Mouse (Mus musculus): ENCODE results near the gene Itpkb. TPM values are rescaled to one million over a fixed set of nuclear protein-coding genes. Genes with fewer than 3 reads are reported as not detected.

Itpkb gene
- polyA plus RNA-seq, 1 experiment, result 0.03 TPM

DNA sequence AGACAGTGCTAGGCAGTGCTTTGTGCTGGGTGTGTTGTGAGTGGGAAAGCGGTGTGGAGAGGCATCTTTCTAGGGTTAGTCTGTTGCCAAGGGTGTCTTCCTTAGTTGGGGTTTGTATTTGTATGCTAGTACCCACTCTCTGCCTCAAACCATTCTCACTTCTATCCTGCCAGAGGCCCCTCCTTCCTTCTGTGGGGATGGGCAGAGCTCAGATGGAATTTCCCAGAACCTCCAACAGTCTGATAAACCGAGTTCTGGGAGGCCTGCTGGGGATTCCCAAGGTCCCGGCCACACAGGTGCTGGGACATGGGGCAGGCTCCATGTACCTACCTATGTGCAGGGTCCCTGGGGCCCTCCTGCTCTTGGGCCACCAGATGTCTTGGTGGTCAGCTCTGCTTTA is 93.6 kb downstream of the Itpkb start:
- Histone ChIP-seq H3K4me1 (ENCODE audit: control insufficient read depth) (no peaks in the 10 kb centered on the region), H3K9me3 (ENCODE audit: control insufficient read depth, low read length) (no peaks in the 10 kb centered on the region), H3K36me3 (ENCODE audit: control insufficient read depth) (no peaks in the 10 kb centered on the region), H3K4me3 (replicated peaks) (no peak overlapping the region), H3K27me3 (ENCODE audit: control insufficient read depth) (no peaks in the 10 kb centered on the region)
- TF ChIP-seq TAL1 (IDR thresholded peaks at IDR 0.05; ENCODE audit: low read length), result no peak
- TF ChIP-seq GATA1 (IDR thresholded peaks at IDR 0.05; ENCODE audit: low read length), result no peak

DNA sequence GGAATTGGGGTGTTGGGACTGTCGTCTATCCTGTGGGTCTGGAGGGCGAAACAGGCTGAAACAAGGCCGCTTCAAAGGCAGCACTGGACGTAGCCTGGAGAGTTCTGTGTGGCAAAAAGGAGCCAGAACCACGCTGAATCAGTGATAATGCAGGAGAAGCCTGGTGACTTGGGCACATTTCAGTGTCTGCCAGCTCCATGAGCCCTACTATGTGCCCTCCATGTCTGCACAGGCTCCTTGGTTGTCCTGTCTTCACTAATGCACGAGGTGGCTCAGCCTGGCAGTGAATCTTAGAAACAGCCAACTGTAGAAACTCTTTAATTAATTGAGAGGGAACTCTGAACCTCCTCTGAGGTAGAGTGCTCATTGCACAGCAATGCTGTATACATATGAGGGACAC is 96.1 kb downstream of the Itpkb start:
- peaks cover 8% of the 10 kb centered on the region for H3K27me3 ChIP-seq (ENCODE audit: control insufficient read depth)
- TF ChIP-seq TAL1 (IDR thresholded peaks at IDR 0.05; ENCODE audit: low read length), result no peak
- TF ChIP-seq GATA1 (IDR thresholded peaks at IDR 0.05; ENCODE audit: low read length), result no peak
- no peaks in the 10 kb centered on the region for H3K36me3 ChIP-seq (ENCODE audit: control insufficient read depth)
- no peak overlapping the region for H3K4me3 ChIP-seq (replicated peaks)
- no peaks in the 10 kb centered on the region for H3K9me3 ChIP-seq (ENCODE audit: control insufficient read depth, low read length)
- H3K4me1 ChIP-seq (ENCODE audit: control insufficient read depth), result no peaks in the 10 kb centered on the region

DNA sequence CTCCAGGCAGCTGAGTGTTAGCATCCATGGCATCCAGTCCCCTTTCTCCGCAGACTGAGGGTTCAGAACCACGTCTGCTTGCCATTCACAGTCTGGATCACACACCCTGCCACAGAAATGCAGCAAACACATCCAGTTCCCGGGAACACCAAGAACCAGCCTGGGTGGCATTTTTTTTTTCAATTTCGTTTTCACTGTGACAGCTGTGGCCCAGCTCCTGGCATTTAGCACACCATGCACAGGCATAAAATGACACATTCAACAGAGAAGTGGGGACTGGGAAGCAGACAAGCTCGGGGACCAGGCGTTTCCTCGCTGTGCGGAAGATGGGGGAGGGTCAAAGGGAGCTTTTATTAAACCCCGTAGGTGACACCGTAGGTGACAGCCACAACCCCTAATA is 97.4 kb downstream of the Itpkb start:
- Histone ChIP-seq H3K36me3 (ENCODE audit: control insufficient read depth) (no peaks in the 10 kb centered on the region), H3K27me3 (ENCODE audit: control insufficient read depth) (peaks cover 19% of the 10 kb centered on the region), H3K9me3 (ENCODE audit: control insufficient read depth, low read length) (no peaks in the 10 kb centered on the region), H3K4me1 (ENCODE audit: control insufficient read depth) (no peaks in the 10 kb centered on the region), H3K4me3 (replicated peaks) (no peak overlapping the region)
- TF ChIP-seq GATA1 (IDR thresholded peaks at IDR 0.05; ENCODE audit: low read length), result no peak
- no peak for TF ChIP-seq TAL1 (IDR thresholded peaks at IDR 0.05; ENCODE audit: low read length)

DNA sequence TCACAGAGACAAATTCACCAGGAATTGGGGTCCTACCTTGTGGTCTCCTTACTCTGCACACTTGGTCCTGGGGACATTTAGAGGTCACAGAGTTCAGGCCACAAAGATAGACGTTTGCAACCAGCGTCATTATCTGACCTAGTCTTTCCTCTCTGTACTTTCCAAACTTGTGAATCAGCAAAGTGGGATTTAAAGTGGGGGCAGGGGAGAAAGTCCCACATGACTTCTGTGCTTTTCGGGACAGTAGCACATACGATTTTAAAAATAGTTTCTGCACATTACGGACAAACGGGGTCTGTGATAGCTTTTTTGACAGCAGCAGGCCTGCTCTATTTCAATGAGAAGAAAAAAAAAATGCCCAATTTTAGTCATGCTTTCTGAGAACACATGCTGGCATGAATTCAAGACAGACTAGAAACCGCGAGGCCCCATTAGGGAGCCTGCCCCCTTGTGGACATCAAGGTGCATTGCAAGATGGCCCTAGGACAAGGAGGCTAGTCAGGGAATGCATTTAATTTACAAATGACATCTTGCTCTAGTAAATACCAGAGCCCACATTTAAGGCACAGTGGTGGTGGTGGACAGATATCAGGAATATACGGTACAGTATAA is 97.9 kb downstream of the Itpkb start:
- no peaks in the 10 kb centered on the region for H3K36me3 ChIP-seq (ENCODE audit: control insufficient read depth)
- H3K4me1 ChIP-seq (ENCODE audit: control insufficient read depth), result no peaks in the 10 kb centered on the region
- no peaks in the 10 kb centered on the region for H3K9me3 ChIP-seq (ENCODE audit: control insufficient read depth, low read length)
- no peak overlapping the region for H3K4me3 ChIP-seq (replicated peaks)
- TF ChIP-seq TAL1 (IDR thresholded peaks at IDR 0.05; ENCODE audit: low read length), result no peak
- no peak for TF ChIP-seq GATA1 (IDR thresholded peaks at IDR 0.05; ENCODE audit: low read length)
- peaks cover 23% of the 10 kb centered on the region for H3K27me3 ChIP-seq (ENCODE audit: control insufficient read depth)

DNA sequence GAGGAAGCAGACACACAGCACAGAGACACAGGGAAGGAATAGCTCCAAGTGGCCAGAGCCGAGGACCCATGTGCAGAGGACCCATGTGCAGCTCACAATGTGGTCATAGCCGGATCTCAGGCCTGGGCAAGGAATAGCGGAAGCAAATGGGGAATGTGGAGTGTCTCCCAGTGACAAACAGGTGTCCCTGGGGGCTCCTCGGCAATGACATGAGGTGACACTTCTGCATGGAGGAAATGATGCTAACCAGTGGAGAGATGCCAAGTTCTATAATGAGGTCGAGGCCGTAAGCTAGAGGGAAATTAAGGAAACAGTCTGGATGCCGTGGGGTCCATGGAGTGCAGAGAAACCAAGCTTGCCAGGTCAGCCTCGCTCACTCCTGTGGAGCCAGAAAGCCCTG is 98.6 kb downstream of the Itpkb start:
- Histone ChIP-seq H3K9me3 (ENCODE audit: control insufficient read depth, low read length) (no peaks in the 10 kb centered on the region), H3K4me3 (replicated peaks) (no peak overlapping the region), H3K36me3 (ENCODE audit: control insufficient read depth) (no peaks in the 10 kb centered on the region), H3K27me3 (ENCODE audit: control insufficient read depth) (peaks cover 30% of the 10 kb centered on the region), H3K4me1 (ENCODE audit: control insufficient read depth) (no peaks in the 10 kb centered on the region)
- TF ChIP-seq GATA1 (IDR thresholded peaks at IDR 0.05; ENCODE audit: low read length) (no peak), TAL1 (IDR thresholded peaks at IDR 0.05; ENCODE audit: low read length) (no peak)

DNA sequence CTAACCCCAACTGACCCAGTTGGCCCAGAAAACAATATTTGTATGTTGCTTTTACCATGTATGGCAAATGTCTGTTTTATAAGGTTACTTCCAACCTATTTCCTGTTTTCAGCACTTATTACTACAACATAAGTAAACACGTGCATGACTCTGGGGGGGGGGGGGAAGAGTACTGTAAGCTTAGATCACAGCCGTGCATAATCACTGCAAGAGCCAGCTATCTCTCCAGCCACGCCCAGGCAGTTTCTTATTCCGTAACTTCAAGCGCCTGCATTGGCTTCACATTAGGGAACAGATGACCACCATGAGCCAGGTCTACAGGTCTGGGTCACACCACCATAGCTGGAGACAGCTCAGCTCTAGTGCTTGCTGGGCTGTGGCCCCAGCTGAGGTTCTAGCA is 99.5 kb downstream of the Itpkb start:
- TF ChIP-seq TAL1 (IDR thresholded peaks at IDR 0.05; ENCODE audit: low read length) (no peak), GATA1 (IDR thresholded peaks at IDR 0.05; ENCODE audit: low read length) (no peak)
- H3K9me3 ChIP-seq (ENCODE audit: control insufficient read depth, low read length), result no peaks in the 10 kb centered on the region
- no peak overlapping the region for H3K4me3 ChIP-seq (replicated peaks)
- H3K27me3 ChIP-seq (ENCODE audit: control insufficient read depth), result peaks cover 37% of the 10 kb centered on the region
- H3K4me1 ChIP-seq (ENCODE audit: control insufficient read depth), result no peaks in the 10 kb centered on the region
- H3K36me3 ChIP-seq (ENCODE audit: control insufficient read depth), result no peaks in the 10 kb centered on the region

DNA sequence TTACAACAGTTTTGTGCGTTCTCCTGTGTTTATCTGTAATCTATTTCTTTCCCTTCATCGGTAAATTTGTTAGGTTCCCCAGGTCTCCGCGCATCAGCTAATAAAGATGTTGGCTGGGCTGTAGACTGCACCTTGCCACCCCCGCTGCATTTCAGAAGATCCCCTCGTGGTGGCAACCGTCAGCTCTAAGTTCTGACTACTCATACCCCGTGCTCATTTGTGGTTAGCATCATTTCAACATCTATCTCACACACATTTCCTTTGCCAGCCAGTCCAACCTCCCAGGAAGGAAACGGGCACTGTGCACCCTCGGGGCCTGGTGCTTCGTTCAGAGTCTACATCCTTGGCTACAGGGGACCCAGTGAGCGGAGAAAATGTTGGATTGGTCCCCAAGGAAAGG is 101.5 kb downstream of the Itpkb start:
- H3K9me3 ChIP-seq (ENCODE audit: control insufficient read depth, low read length), result no peaks in the 10 kb centered on the region
- no peaks in the 10 kb centered on the region for H3K36me3 ChIP-seq (ENCODE audit: control insufficient read depth)
- peaks cover 39% of the 10 kb centered on the region for H3K27me3 ChIP-seq (ENCODE audit: control insufficient read depth)
- TF ChIP-seq TAL1 (IDR thresholded peaks at IDR 0.05; ENCODE audit: low read length), result no peak
- no peak for TF ChIP-seq GATA1 (IDR thresholded peaks at IDR 0.05; ENCODE audit: low read length)
- no peaks in the 10 kb centered on the region for H3K4me1 ChIP-seq (ENCODE audit: control insufficient read depth)
- H3K4me3 ChIP-seq (replicated peaks), result no peak overlapping the region

DNA sequence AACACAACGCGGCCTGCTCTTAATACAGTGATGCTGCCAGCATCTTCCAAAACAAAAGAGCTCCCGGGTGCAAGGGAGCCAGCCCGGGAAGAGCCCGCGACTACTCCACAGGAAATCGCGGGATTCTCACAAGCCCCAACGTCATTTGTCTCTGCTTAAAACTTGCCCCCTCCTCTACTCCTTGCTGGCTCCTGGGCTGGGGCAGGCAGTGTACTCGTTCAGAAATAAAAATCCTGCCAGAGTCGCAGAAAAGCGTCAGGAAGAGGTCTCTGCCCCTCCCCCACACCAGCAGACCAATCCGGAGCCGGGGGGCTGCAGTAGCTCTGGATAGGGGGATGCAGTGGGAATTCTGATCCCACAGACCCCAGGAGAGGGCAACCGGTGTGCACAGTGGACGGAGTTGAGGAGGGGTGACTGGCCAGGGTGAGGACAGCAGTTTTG is 102.8 kb downstream of the Itpkb start:
- Histone ChIP-seq H3K9me3 (ENCODE audit: control insufficient read depth, low read length) (no peaks in the 10 kb centered on the region), H3K36me3 (ENCODE audit: control insufficient read depth) (no peaks in the 10 kb centered on the region), H3K4me3 (replicated peaks) (no peak overlapping the region), H3K4me1 (ENCODE audit: control insufficient read depth) (no peaks in the 10 kb centered on the region), H3K27me3 (ENCODE audit: control insufficient read depth) (peaks cover 40% of the 10 kb centered on the region)
- TF ChIP-seq TAL1 (IDR thresholded peaks at IDR 0.05; ENCODE audit: low read length) (no peak), GATA1 (IDR thresholded peaks at IDR 0.05; ENCODE audit: low read length) (no peak)

DNA sequence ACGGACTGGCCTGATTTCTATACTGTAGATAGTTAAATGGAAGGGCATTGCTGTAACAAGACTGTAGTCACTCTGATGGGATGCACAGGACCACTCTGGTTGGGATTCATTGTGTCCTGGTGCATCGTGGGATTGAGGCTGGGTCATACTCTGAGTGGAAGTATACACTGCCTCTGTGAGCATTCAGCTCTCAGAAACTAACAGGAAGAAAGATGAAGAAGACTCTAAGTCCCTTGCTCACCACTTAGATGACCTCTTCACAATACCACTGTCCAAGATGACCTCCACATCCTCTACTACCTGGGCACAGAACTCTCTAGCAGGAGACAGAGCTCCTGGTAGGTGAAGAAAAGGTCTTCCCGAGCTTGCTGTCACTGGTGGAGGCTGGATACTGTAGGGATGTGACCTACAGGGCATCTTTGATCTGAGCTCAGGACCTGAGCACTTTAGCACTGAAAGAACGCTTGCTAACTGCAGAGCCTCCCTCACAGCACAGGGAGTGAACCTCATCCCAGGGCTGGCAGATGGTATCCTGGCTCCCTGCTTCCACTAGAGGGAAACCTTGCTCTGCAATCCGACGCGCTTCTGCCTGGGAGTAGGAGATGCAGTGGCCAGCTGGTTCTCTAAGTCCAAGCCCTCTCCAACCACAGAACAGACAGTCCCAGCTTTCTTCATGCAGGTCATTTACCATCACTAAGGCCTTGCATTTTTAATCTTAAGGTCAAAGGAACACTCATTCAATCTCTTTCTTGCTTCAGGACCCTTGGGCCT is 103.7 kb downstream of the Itpkb start:
- Histone ChIP-seq H3K9me3 (ENCODE audit: control insufficient read depth, low read length) (no peaks in the 10 kb centered on the region), H3K36me3 (ENCODE audit: control insufficient read depth) (no peaks in the 10 kb centered on the region), H3K27me3 (ENCODE audit: control insufficient read depth) (peaks cover 40% of the 10 kb centered on the region), H3K4me3 (replicated peaks) (no peak overlapping the region), H3K4me1 (ENCODE audit: control insufficient read depth) (no peaks in the 10 kb centered on the region)
- TF ChIP-seq TAL1 (IDR thresholded peaks at IDR 0.05; ENCODE audit: low read length) (no peak), GATA1 (IDR thresholded peaks at IDR 0.05; ENCODE audit: low read length) (no peak)
